Mouse (Mus musculus) kidney, adult 2 months (tissue): Measurements from ENCODE around the gene Soga1. TPM values are rescaled to one million over a fixed set of nuclear protein-coding genes. Genes with fewer than 3 reads are reported as not detected.

Experiments
- DNase-seq: peaks from one replicate; pipeline ENCODE4 v3.0.0; 2021
- H3K27ac ChIP-seq: fragments of 200-500 bp; 2 replicates; pipeline ENCODE4 v1.5.1; 2012; ENCODE audit warnings: low read depth, low read length, control low read depth, inconsistent platforms; ENCODE audit not compliant: insufficient read depth
- H3K27me3 ChIP-seq: fragments of 200-500 bp; replicated peaks from 2 replicates; pipeline ENCODE4 v1.6.1; 2012; ENCODE audit warnings: mild to moderate bottlenecking, moderate library complexity, low read length, inconsistent platforms; ENCODE audit not compliant: control insufficient read depth, insufficient read depth
- H3K36me3 ChIP-seq: fragments of 200-500 bp; 2 replicates; pipeline ENCODE4 v1.6.1; 2012; ENCODE audit warnings: mild to moderate bottlenecking, moderate library complexity, low read length, inconsistent platforms; ENCODE audit not compliant: control insufficient read depth, insufficient read depth
- H3K4me1 ChIP-seq: fragments of 200-500 bp; 2 replicates; pipeline ENCODE4 v1.6.1; 2011; ENCODE audit warnings: low read length; ENCODE audit not compliant: control insufficient read depth, insufficient read depth
- H3K4me3 ChIP-seq: fragments of 200-500 bp; 2 replicates; pipeline ENCODE4 v1.5.1; 2011; ENCODE audit warnings: mild to moderate bottlenecking, low read depth, low read length, control low read depth; ENCODE audit not compliant: insufficient read depth
- CTCF ChIP-seq: fragments of 200-500 bp; conservative IDR thresholded peaks from 2 replicates; pipeline ENCODE4 v1.5.1; 2011; ENCODE audit warnings: low read depth, mild to moderate bottlenecking, control low read depth, low read length, moderate library complexity, mixed read lengths; ENCODE audit not compliant: insufficient read depth, insufficient read length
- POLR2A ChIP-seq: fragments of 200-500 bp; IDR thresholded peaks from one replicate; pipeline ENCODE4 v1.6.1; 2011; ENCODE audit warnings: low read depth, low read length, control low read depth
- WGBS: fragments of 180-500 bp; shearing (Covaris S2); methylation state at CpG from one replicate; pipeline ENCODE4 v1.1.7; 2018; 5-methylcytosine and 5-hydroxymethylcytosine counted together
- polyA plus RNA-seq: library from polyadenylated mRNA; depleted of rRNA; stranded (reverse); fragments of >200 nt; gene quantifications from 2 replicates; pipeline ENCODE4 v1.2.3, GENCODE M21; 2012

Gene Soga1
- polyA plus RNA-seq, 1 experiment: 5.4 TPM

GRCm38 (mm10) chr2:157095005-157095755 lies 16.1 kb upstream of the Soga1 start:
- peak; percentile 88 for TF ChIP-seq CTCF
- TF ChIP-seq POLR2A: no peak
- Histone ChIP-seq H3K4me1 (no peaks in the 10 kb centered on the region), H3K36me3 (no peaks in the 10 kb centered on the region), H3K27me3 (no peaks in the 10 kb centered on the region), H3K27ac (no peak overlapping the region), H3K4me3 (no peak overlapping the region)
- WGBS: 46% methylated on average over 9 of the region's 9 CpGs
- DNase-seq: peak; percentile 71

- Histone ChIP-seq H3K27ac (no peak overlapping the region), H3K4me1 (no peaks in the 10 kb centered on the region), H3K27me3 (no peaks in the 10 kb centered on the region), H3K4me3 (no peak overlapping the region), H3K36me3 (no peaks in the 10 kb centered on the region)
- TF ChIP-seq POLR2A: no peak
- DNase-seq: no peak
- WGBS: 26% methylated on average over 8 of the region's 8 CpGs
Observed at GRCm38 (mm10) chr2:157092024-157092423, 13.0 kb upstream of the Soga1 start.

GRCm38 (mm10) chr2:157087536-157088317 lies 8.7 kb upstream of the Soga1 start:
- Histone ChIP-seq H3K27me3 (no peaks in the 10 kb centered on the region), H3K27ac (no peak overlapping the region), H3K4me1 (no peaks in the 10 kb centered on the region), H3K36me3 (no peaks in the 10 kb centered on the region), H3K4me3 (no peak overlapping the region)
- TF ChIP-seq POLR2A: no peak
- no peak for TF ChIP-seq CTCF
- 89% methylated on average over 14 of the region's 14 CpGs for WGBS
- no peak for DNase-seq

- Histone ChIP-seq H3K27me3 (no peaks in the 10 kb centered on the region), H3K4me3 (no peak within 1 kb of the TSS), H3K27ac (no peak within 1 kb of the TSS), H3K36me3 (no peaks in the 10 kb centered on the region), H3K4me1 (no peaks in the 10 kb centered on the region)
- TF ChIP-seq CTCF: no peak
- peak; percentile 53 for DNase-seq
- 71% methylated on average over 8 of the region's 8 CpGs for WGBS
Observed at GRCm38 (mm10) chr2:157086796-157087195, 7.7 kb upstream of the Soga1 start, which contains the start of gene Tldc2. Tldc2 (plus strand) TSS chr2:157087055.

- H3K27me3 ChIP-seq: no peaks in the 10 kb centered on the region
- no peaks in the 10 kb centered on the region for H3K36me3 ChIP-seq
- H3K4me3 ChIP-seq: no peak overlapping the region
- no peak overlapping the region for H3K27ac ChIP-seq
- DNase-seq: no peak
- no peak for TF ChIP-seq POLR2A
- no peak for TF ChIP-seq CTCF
- WGBS: 87% methylated on average over 7 of the region's 7 CpGs
- H3K4me1 ChIP-seq: no peaks in the 10 kb centered on the region
Observed at GRCm38 (mm10) chr2:157084831-157085585, 6.0 kb upstream of the Soga1 start.

- no peak overlapping the region for H3K4me3 ChIP-seq
- H3K27me3 ChIP-seq: no peaks in the 10 kb centered on the region
- no peak for TF ChIP-seq POLR2A
- TF ChIP-seq CTCF: no peak
- DNase-seq: no peak
- H3K27ac ChIP-seq: no peak overlapping the region
- no peaks in the 10 kb centered on the region for H3K36me3 ChIP-seq
- whole genome bisulfite sequencing: 39% methylated on average over 7 of the region's 7 CpGs
- no peaks in the 10 kb centered on the region for H3K4me1 ChIP-seq
Observed at GRCm38 (mm10) chr2:157081960-157082359, 2.9 kb upstream of the Soga1 start.

- WGBS: 88% methylated on average over 8 of the region's 8 CpGs
- Histone ChIP-seq H3K27me3 (no peaks in the 10 kb centered on the region), H3K36me3 (no peaks in the 10 kb centered on the region)
Observed at GRCm38 (mm10) chr2:157081331-157081730, 2.3 kb upstream of the Soga1 start.

More at GRCm38 (mm10) chr2:157081331-157081730, 2.3 kb upstream of the Soga1 start:
- Histone ChIP-seq H3K4me3 (no peak overlapping the region), H3K4me1 (no peaks in the 10 kb centered on the region; the same call in 1 of the 2 replicates), H3K27ac (no peak overlapping the region)
- no peak for TF ChIP-seq POLR2A
- TF ChIP-seq CTCF: no peak
- no peak for DNase-seq
